Mouse (Mus musculus) G1E (cell line): ENCODE results near the gene Kalrn. TPM values are rescaled to one million over a fixed set of nuclear protein-coding genes. Genes with fewer than 3 reads are reported as not detected.

Experiments used
- ATAC-seq: 2 replicates; pipeline ENCODE4 v1.8.0; 2016; ENCODE audit warnings: mild to moderate bottlenecking; ENCODE audit not compliant: insufficient number of reproducible peaks, poor library complexity, low FRiP score, severe bottlenecking; ENCODE audit errors: extremely low read depth
- DNase-seq: peaks from one replicate; pipeline ENCODE4 v3.0.0; 2012; ENCODE audit warnings: low spot score
- H3K27me3 ChIP-seq: 2 replicates; pipeline ENCODE4 v1.6.1; 2012; ENCODE audit warnings: mild to moderate bottlenecking, low read length, inconsistent platforms; ENCODE audit not compliant: insufficient read depth
- H3K36me3 ChIP-seq: replicated peaks from 2 replicates; pipeline ENCODE3; 2012; ENCODE audit warnings: mild to moderate bottlenecking, inconsistent platforms
- H3K4me1 ChIP-seq: 2 replicates; pipeline ENCODE4 v1.6.1; 2012; ENCODE audit warnings: low read depth, low read length, inconsistent platforms, mixed read lengths; ENCODE audit not compliant: insufficient read depth
- H3K4me3 ChIP-seq: 2 replicates; pipeline ENCODE4 v1.5.1; 2012; ENCODE audit warnings: low read depth, mild to moderate bottlenecking, inconsistent platforms, low read length, moderate library complexity, mixed read lengths
- H3K9me3 ChIP-seq: replicated peaks from 2 replicates; pipeline ENCODE4 v1.6.1; 2012; ENCODE audit warnings: inconsistent platforms
- CTCF ChIP-seq: IDR thresholded peaks from 2 replicates; pipeline ENCODE4 v1.5.1; 2012; ENCODE audit warnings: low read depth, low read length, inconsistent platforms, mixed read lengths
- GATA1 ChIP-seq: IDR thresholded peaks from 2 replicates; pipeline ENCODE4 v1.6.1; 2012; ENCODE audit warnings: borderline replicate concordance, low read length, inconsistent platforms, mixed read lengths
- GATA2 ChIP-seq: IDR thresholded peaks from 2 replicates; pipeline ENCODE4 v1.6.1; 2012; ENCODE audit warnings: low read depth, low read length, inconsistent platforms, borderline replicate concordance
- POLR2AphosphoS5 ChIP-seq: IDR thresholded peaks from 2 replicates; pipeline ENCODE4 v1.6.1; 2012; ENCODE audit warnings: low read depth, low read length, inconsistent platforms; ENCODE audit not compliant: insufficient replicate concordance
- TAL1 ChIP-seq: conservative IDR thresholded peaks from 2 replicates; pipeline ENCODE4 v1.6.1; 2012; ENCODE audit warnings: low read depth, low read length, inconsistent platforms, mixed read lengths
- polyA plus RNA-seq: library from polyadenylated mRNA; stranded (reverse); fragments of >175 nt; gene quantifications from 2 replicates; pipeline ENCODE4 v1.2.3, GENCODE M21; 2012
- total RNA-seq, 2 experiments: library from RNA; stranded (forward) in 1 of 2; stranded (reverse) in 1 of 2; fragments of 200-1000 nt in 1 of 2; fragments of >200 nt in 1 of 2; fragmentation: Nextera tagmentation in 1 of 2; gene quantifications; 2 replicates each; pipeline ENCODE4 v1.2.3; 2014 to 2017

The Kalrn gene
- total and polyA plus RNA-seq, 3 experiments, result 0.88 to 2.8 (median 1.8) TPM

- Histone ChIP-seq H3K4me3 (no peak overlapping the region), H3K9me3 (no peaks in the 10 kb centered on the region), H3K36me3 (no peaks in the 10 kb centered on the region), H3K27me3 (peaks cover 7% of the 10 kb centered on the region; the same call in 1 of the 2 replicates), H3K4me1 (no peaks in the 10 kb centered on the region)
- TF ChIP-seq GATA2, result no peak
- TF ChIP-seq GATA1, result no peak
- ATAC-seq, result no peak
- no peak for DNase-seq
Observed at GRCm38 (mm10) chr16:34413868-34414333, 159.4 kb downstream of the Kalrn start.

- DNase-seq, result no peak
- Histone ChIP-seq H3K36me3 (no peaks in the 10 kb centered on the region), H3K9me3 (no peaks in the 10 kb centered on the region), H3K27me3 (no peaks in the 10 kb centered on the region), H3K4me3 (no peak overlapping the region), H3K4me1 (no peaks in the 10 kb centered on the region)
- TF ChIP-seq CTCF, result no peak
- ATAC-seq, result no peak
Observed at GRCm38 (mm10) chr16:34407036-34407435, 166.3 kb downstream of the Kalrn start.

- no peaks in the 10 kb centered on the region; the same call in 1 of the 2 replicates for H3K27me3 ChIP-seq
- ATAC-seq (no peak), DNase-seq (no peak)
- H3K4me1 ChIP-seq, result no peaks in the 10 kb centered on the region
- no peaks in the 10 kb centered on the region for H3K9me3 ChIP-seq
- no peaks in the 10 kb centered on the region for H3K36me3 ChIP-seq
- no peak for TF ChIP-seq GATA1
- no peak for TF ChIP-seq POLR2AphosphoS5
- no peak for TF ChIP-seq CTCF
- TF ChIP-seq TAL1, result no peak
- H3K4me3 ChIP-seq, result no peak overlapping the region
Observed at GRCm38 (mm10) chr16:34405094-34405493, 168.2 kb downstream of the Kalrn start.

GRCm38 (mm10) chr16:34401216-34401615 lies 172.1 kb downstream of the Kalrn start:
- H3K4me3 ChIP-seq, result no peak overlapping the region
- ATAC-seq (no peak), DNase-seq (no peak)
- no peaks in the 10 kb centered on the region; the same call in 1 of the 2 replicates for H3K27me3 ChIP-seq
- H3K9me3 ChIP-seq, result no peaks in the 10 kb centered on the region
- no peaks in the 10 kb centered on the region for H3K4me1 ChIP-seq
- TF ChIP-seq POLR2AphosphoS5 (no peak), GATA2 (no peak), GATA1 (no peak), TAL1 (no peak), CTCF (no peak)
- no peaks in the 10 kb centered on the region for H3K36me3 ChIP-seq

GRCm38 (mm10) chr16:34400102-34400728 lies 173.1 kb downstream of the Kalrn start:
- H3K36me3 ChIP-seq, result no peaks in the 10 kb centered on the region
- TF ChIP-seq CTCF (no peak), TAL1 (no peak), GATA2 (no peak), POLR2AphosphoS5 (no peak), GATA1 (no peak)
- no peak for DNase-seq
- no peaks in the 10 kb centered on the region for H3K9me3 ChIP-seq
- no peaks in the 10 kb centered on the region for H3K4me1 ChIP-seq
- H3K4me3 ChIP-seq, result no peak overlapping the region
- H3K27me3 ChIP-seq, result no peaks in the 10 kb centered on the region; the same call in 1 of the 2 replicates
- ATAC-seq, result no peak

GRCm38 (mm10) chr16:34395221-34395811 lies 178.0 kb downstream of the Kalrn start:
- no peaks in the 10 kb centered on the region for H3K27me3 ChIP-seq
- ATAC-seq (no peak), DNase-seq (no peak)
- no peaks in the 10 kb centered on the region for H3K9me3 ChIP-seq
- H3K4me3 ChIP-seq, result no peak overlapping the region
- H3K36me3 ChIP-seq, result no peaks in the 10 kb centered on the region
- no peaks in the 10 kb centered on the region for H3K4me1 ChIP-seq
- TF ChIP-seq GATA2, result no peak
- no peak for TF ChIP-seq GATA1
- TF ChIP-seq CTCF, result no peak
- no peak for TF ChIP-seq TAL1
- TF ChIP-seq POLR2AphosphoS5, result no peak
